Mouse (Mus musculus) liver, postnatal 0 days (tissue): ENCODE data around the gene Tsg101.

Experiments
- CTCF ChIP-seq: sonication (generic); IDR thresholded peaks from 2 replicates; pipeline ENCODE4 v1.5.1; 2016; ENCODE audit warnings: antibody characterized with exemption, low read depth
- EP300 ChIP-seq: IDR thresholded peaks from 2 replicates; pipeline ENCODE4 v1.6.1; 2016; ENCODE audit warnings: antibody characterized with exemption, low read depth, mild to moderate bottlenecking

GRCm38 (mm10) chr7:46916376-46916775, 3.4 kb downstream of the Tsg101 start:
- no peak for TF ChIP-seq EP300
- no peak for TF ChIP-seq CTCF
